Mouse (Mus musculus): ENCODE data around the gene Slc22a21. TPM values are rescaled to one million over a fixed set of nuclear protein-coding genes. Genes with fewer than 3 reads are reported as not detected.

The Slc22a21 gene
- total RNA-seq, 2 experiments from 2014 or later = 1.8 TPM

DNA sequence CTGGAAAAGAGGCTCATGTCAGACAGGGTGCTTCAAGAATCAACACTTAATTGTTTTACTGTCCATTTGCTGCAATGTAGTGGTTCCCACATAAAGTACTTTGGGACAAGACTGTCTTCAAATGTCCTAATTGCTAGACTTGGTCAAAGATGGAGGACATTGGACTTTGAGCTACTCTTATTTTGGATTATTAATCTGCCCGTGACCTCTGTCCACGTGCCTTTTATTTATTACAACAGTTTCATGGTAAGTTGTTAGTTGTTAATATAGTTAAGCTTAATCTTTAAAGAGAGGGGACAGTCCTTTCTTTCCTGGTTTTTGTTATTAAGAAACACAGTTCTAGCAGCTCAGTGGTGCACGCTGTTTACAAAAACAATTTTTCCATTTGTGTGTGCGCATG lies 61.3 kb downstream of the Slc22a21 start:
- no peak overlapping the region for H3K27ac ChIP-seq
- no peak for DNase-seq (ENCODE audit: low spot score in 2 of 2)
- TF ChIP-seq CTCF (conservative IDR thresholded peaks at IDR 0.05) = no peak

DNA sequence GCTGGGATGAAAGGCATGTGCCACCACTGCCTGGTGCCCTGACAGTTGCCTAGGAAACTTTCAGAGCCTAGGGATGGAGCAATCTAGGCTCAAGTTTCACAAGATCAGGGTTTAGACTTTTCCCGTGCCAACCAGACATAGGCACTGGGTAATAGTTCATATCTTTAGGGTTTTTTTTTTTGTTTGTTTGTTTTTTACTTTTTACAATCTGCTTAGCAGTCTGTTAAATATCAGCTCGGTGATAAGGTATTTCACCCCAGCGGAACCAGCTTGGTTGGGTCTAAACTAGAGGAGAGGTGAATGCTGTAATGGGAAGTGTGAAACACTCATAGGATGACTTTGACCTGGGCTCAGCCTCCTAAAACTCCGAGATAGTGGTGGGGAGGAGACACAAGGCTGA lies 69.1 kb downstream of the Slc22a21 start:
- no peak overlapping the region for H3K27ac ChIP-seq
- DNase-seq (ENCODE audit: low spot score in 2 of 2) = no peak
- H3K4me3 ChIP-seq = no peak overlapping the region
- no peak for TF ChIP-seq CTCF (conservative IDR thresholded peaks at IDR 0.05)

More for the DNA sequence above, 61.3 kb downstream of the Slc22a21 start:
- H3K4me3 ChIP-seq = no peak overlapping the region

DNA sequence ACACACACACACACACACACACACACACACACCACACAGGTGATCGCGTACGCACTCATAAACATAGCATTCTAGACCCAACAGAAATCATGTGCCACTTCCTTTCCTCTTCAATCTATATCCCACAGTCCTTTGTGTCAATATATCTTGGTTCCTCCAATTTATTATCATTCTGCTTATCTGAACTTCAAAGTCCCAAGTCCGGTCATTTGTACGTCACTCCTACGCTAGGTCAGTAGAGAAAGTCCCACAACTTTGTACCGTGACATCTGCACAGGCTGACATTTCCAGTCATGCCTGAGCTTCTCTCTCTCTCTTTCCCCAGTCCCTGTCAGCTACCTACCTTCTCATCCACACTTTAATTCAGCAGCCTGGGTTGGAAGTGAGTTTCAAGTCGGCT lies 71.4 kb downstream of the Slc22a21 start:
- Histone ChIP-seq H3K27ac (no peak overlapping the region), H3K4me3 (no peak overlapping the region)
- DNase-seq (ENCODE audit: low spot score in 2 of 2) = no peak
- no peak for TF ChIP-seq CTCF (conservative IDR thresholded peaks at IDR 0.05)

DNA sequence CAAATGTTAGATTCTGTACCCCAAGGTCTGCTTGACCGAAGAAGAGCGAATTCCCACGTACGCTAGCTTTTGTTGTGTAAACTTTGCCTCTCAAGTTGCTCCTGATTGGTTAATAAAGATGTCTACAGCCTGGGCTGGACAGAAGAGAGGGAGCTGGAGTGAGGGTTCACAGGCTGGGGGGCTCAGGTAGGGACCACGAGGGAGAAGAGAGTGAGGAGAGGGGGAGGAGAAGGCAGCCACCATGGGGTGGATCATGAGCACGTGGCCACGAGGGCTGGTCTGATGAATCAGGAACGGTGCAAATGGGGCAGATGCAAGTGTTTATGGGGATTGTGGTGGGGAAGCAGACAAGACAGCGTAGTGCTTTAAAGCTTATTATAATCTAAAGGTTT lies 75.6 kb downstream of the Slc22a21 start:
- no peak for DNase-seq (ENCODE audit: low spot score in 2 of 2)
- no peak for TF ChIP-seq CTCF (conservative IDR thresholded peaks at IDR 0.05)
- no peak overlapping the region for H3K4me3 ChIP-seq
- no peak overlapping the region for H3K27ac ChIP-seq

DNA sequence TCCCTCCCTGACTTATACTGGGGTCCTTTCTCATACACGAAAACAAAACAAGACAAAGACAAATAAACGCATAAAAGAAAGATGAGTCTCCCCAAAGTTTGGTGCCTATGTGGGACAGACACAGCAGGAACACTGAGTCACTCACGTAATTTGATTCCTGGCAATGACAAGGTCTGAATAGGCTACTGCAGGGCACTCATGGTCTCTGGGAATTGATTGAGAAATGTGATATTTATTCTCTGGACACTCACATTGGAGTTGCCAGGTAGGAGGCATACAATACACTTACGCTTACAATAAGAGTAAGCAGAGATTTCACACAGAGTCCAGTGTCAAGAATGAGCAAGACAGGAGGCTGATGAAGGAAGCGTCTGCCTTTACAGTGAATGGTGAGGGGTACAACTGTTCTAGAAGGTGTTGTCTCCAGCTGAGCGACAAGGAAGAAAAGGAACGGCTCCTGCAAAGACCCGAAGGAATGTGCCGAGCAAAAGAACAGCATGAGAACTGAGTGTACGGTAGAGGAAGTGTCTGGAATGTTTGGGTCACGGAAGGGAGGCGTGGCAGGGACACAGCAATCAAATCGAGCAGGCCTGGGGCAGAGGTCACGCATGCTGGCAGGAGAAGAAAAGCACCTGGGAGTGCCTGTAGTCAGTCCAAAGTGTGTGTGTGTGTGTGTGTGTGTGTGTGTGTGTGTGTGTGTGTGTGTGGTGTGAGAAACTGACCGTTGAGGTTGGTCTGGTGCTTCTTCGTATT lies 76.2 kb downstream of the Slc22a21 start:
- no peak overlapping the region for H3K4me3 ChIP-seq
- no peak for TF ChIP-seq CTCF (conservative IDR thresholded peaks at IDR 0.05)
- DNase-seq (ENCODE audit: low spot score in 2 of 2) = no peak
- no peak overlapping the region for H3K27ac ChIP-seq

GRCm38 (mm10) chr11:53902741-53903140 lies 77.4 kb downstream of the Slc22a21 start:
- no peak overlapping the region for H3K4me3 ChIP-seq
- no peak for DNase-seq (ENCODE audit: low spot score in 2 of 2)
- TF ChIP-seq CTCF (conservative IDR thresholded peaks at IDR 0.05) = no peak
- H3K27ac ChIP-seq = no peak overlapping the region

- H3K4me3 ChIP-seq = no peak overlapping the region
- TF ChIP-seq CTCF (conservative IDR thresholded peaks at IDR 0.05) = no peak
- no peak overlapping the region for H3K27ac ChIP-seq
- no peak for DNase-seq (ENCODE audit: low spot score in 2 of 2)
Measured at GRCm38 (mm10) chr11:53900991-53901390, 79.1 kb downstream of the Slc22a21 start.

DNA sequence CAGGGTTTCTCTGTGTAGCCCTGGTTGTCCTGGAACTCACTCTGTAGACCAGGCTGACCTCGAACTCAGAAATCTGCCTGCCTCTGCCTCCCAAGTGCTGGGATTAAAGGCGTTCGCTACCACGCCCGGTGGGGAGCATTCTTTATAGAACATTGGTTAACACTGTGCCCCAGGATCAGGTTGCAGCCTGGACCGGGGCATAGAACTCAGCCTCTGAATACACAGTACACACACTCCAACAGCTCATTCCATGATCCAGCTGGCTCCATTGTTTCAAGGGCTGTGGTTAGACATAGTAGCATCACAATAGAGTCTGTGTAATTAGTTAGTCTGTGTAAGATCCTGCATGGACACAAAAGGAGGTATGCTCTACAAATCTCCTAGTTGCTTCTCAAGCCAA lies 80.2 kb downstream of the Slc22a21 start:
- no peak overlapping the region for H3K4me3 ChIP-seq
- no peak overlapping the region for H3K27ac ChIP-seq
- no peak for TF ChIP-seq CTCF (conservative IDR thresholded peaks at IDR 0.05)
- no peak for DNase-seq (ENCODE audit: low spot score in 2 of 2)

Other genes starting within 250 kb of the Slc22a21 start
- gene Irf1, start 210.3 kb downstream of the Slc22a21 start, total RNA-seq (2021) = 10 to 100 TPM in 1 of 2 experiments, 1 to 10 TPM in 1; 9.0 to 12.4 TPM
- 1 to 10 TPM; 1.1 to 1.6 TPM for gene Gm17334, start 207.1 kb downstream of the Slc22a21 start, total RNA-seq (2021)
- 1 to 10 TPM; 8.5 to 8.9 TPM for gene Gm12216, start 121.1 kb downstream of the Slc22a21 start, total RNA-seq (2021)
- 10 to 100 TPM; 10.7 to 12.4 TPM for gene Slc22a5, start 88.7 kb downstream of the Slc22a21 start, total RNA-seq (2021)
- 1 to 10 TPM; 5.9 to 6.9 TPM for gene Slc22a4, start 47.8 kb upstream of the Slc22a21 start, total RNA-seq (2021)
- 10 to 100 TPM; 13.4 to 14.3 TPM for gene Pdlim4, start 88.7 kb upstream of the Slc22a21 start, total RNA-seq (2021)
- gene P4ha2, start 119.8 kb upstream of the Slc22a21 start, total RNA-seq (2021) = 10 to 100 TPM; 18.6 to 28.7 TPM

Data from layer of hippocampus, adult 2 months (tissue).